33 mouse cellular contexts compared by ENCODE assay signal in the genomic region with DNA sequence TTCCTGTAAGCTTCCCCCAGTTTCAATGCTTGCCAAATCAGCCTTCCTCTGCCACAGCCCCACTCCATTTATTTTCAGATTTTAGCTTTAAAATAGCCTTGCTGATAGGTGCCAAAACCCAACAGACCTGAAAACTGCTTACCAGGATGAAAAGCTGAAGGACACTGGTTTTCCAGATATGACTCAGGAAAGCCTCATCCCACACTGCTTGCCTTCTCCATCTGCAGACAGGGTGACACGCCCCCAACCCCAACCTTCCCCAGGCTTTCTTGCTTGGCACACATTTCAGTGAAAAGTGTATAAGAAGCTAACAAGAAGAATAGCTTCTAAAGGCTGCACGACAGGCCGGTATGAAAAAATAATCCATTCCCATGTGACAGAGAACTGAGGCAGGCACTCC.
A peak's percentile ranks its signal among the peaks of the same experiment; 100 is the strongest.
DNase-seq lines count a peak whose midpoint lies in the region; ATAC-seq lines count a peak whose summit lies in the region.
"Had no signal": no experiment of that assay in that cellular context is flagged by ENCODE, and none has a peak within 500 bp of the region (broad histone marks: within the 10 kb centered on the region; RNA-seq: fewer than 3 reads in every experiment).

No protein-coding gene starts in this region.

- 90% methylated on average over 3 of the region's 3 CpGs for WGBS in kidney, embryonic 14.5 days

- no peaks in the 10 kb centered on the region for H3K36me3 ChIP-seq in kidney, embryonic 14.5 days (ENCODE audit: control insufficient read depth, insufficient read depth, low read length)
- H3K36me3 ChIP-seq: embryonic facial prominence, embryonic 13.5 days; G1E; hindbrain, embryonic 13.5 days; limb, embryonic 10.5 days; liver, embryonic 15.5 days; midbrain, embryonic 10.5 days had no signal

- H3K27ac ChIP-seq in kidney, embryonic 14.5 days (ENCODE audit: low read depth, low read length) = no peak overlapping the region
- H3K27ac ChIP-seq: embryonic facial prominence, embryonic 13.5 days; forebrain, embryonic 13.5 days; heart, adult 2 months; hindbrain, embryonic 13.5 days; kidney, postnatal 0 days; limb, embryonic 10.5 days; liver, embryonic 15.5 days; midbrain, embryonic 10.5 days had no signal

- no peak overlapping the region for H3K4me2 ChIP-seq in kidney, embryonic 14.5 days (replicated peaks; ENCODE audit: low read depth, low read length)
- H3K4me2 ChIP-seq: embryonic facial prominence, embryonic 13.5 days; forebrain, embryonic 13.5 days; hindbrain, embryonic 13.5 days; liver, embryonic 15.5 days had no signal

- DNase-seq in left cerebral cortex, adult 18-20 months (ENCODE audit: low spot score in 2 of 2) = peak; percentile 38 to 58
- DNase-seq in left cerebral cortex, postnatal 4 days = no peak
- DNase-seq in right cerebral cortex, adult 18-20 months = peak; percentile 47
- no peak for DNase-seq in right cerebral cortex, postnatal 10 days (ENCODE audit: low spot score in 2 of 2)
- peak; percentile 38 to 70 for DNase-seq in frontal cortex, adult 2 months (ENCODE audit: extremely low spot score in 1 of 2, low spot score in 1 of 2)
- peak; percentile 34 to 45 for DNase-seq in right cerebral cortex, postnatal 36 days (ENCODE audit: low spot score in 2 of 2)
- no peak for DNase-seq in thymus, postnatal 25 days
- DNase-seq: adrenal gland, adult 8-10 months; B cell, adult 2 months; cerebellum, postnatal 36 days; embryo, embryonic 11 days; gastrocnemius, postnatal 14 days; heart, adult 2 months; kidney, adult 18-20 months; layer of hippocampus, adult 9-11 months; liver; lung, postnatal 10 days; retina, postnatal 1 day; thymus, adult 18-20 months; thymus, postnatal 4 days had no signal

- no peak for ATAC-seq in kidney, embryonic 14.5 days (ENCODE audit: low FRiP score, low TSS enrichment)
- ATAC-seq: activated CD4-positive, CD25-positive, alpha-beta regulatory T cell, adult 4 months; forebrain, embryonic 13.5 days; inflammation-experienced regulatory T-cells, adult 6 months had no signal

- intact Hi-C loops in left cerebral cortex, postnatal 4 days (cut with DNase I) = loop anchor here (10.0 kb wide), 1 partner anchor 658 kb away; no protein-coding TSS in a partner anchor

- no peak overlapping the region for H3K4me3 ChIP-seq in kidney, embryonic 14.5 days (ENCODE audit: low read length)
- H3K4me3 ChIP-seq: embryonic facial prominence, embryonic 13.5 days; erythroblast, embryonic 14.5 days; forebrain, embryonic 13.5 days; heart, adult 2 months; hindbrain, embryonic 13.5 days; limb, embryonic 10.5 days; liver, embryonic 15.5 days; midbrain, embryonic 10.5 days had no signal

- H3K9me3 ChIP-seq in kidney, embryonic 14.5 days (ENCODE audit: control insufficient read depth, low read length) = no peaks in the 10 kb centered on the region
- H3K9me3 ChIP-seq: embryonic facial prominence, embryonic 13.5 days; forebrain, embryonic 13.5 days; G1E; hindbrain, embryonic 13.5 days; limb, embryonic 10.5 days; liver, embryonic 15.5 days; midbrain, embryonic 10.5 days had no signal

- H3K9ac ChIP-seq in kidney, embryonic 14.5 days (ENCODE audit: low read depth, low read length) = no peak overlapping the region
- H3K9ac ChIP-seq: embryonic facial prominence, embryonic 13.5 days; forebrain, embryonic 13.5 days; hindbrain, embryonic 13.5 days; liver, embryonic 15.5 days had no signal

- H3K4me1 ChIP-seq in kidney, embryonic 14.5 days (ENCODE audit: control insufficient read depth, insufficient read depth, low read length) = 0 out of 2 replicates have a peak, but pooled peaks cover 3% of the 10 kb centered on the region
- H3K4me1 ChIP-seq: liver, embryonic 15.5 days had no signal

- H3K27me3 ChIP-seq in kidney, embryonic 14.5 days (ENCODE audit: control insufficient read depth, insufficient read depth, low read length) = no peaks in the 10 kb centered on the region; the same call in 1 of the 2 replicates
- H3K27me3 ChIP-seq: CH12.LX; embryonic facial prominence, embryonic 13.5 days; hindbrain, embryonic 13.5 days; liver, embryonic 15.5 days had no signal

Comparison
In these comparisons a context has a peak if more than half of its experiments do, and no peak if none do; other contexts are left out.
1. DNase-seq: peak in left cerebral cortex, adult 18-20 months (2 of 2), right cerebral cortex, adult 18-20 months (single experiment), frontal cortex, adult 2 months (2 of 2) and right cerebral cortex, postnatal 36 days (2 of 2); none in left cerebral cortex, postnatal 4 days (single experiment), right cerebral cortex, postnatal 10 days (0 of 2) and thymus, postnatal 25 days (single experiment).